Mouse (Mus musculus): ENCODE results near the gene Timd2. TPM values are rescaled to one million over a fixed set of nuclear protein-coding genes. Genes with fewer than 3 reads are reported as not detected.
"Not testable (repeated sequence)": the region's sequence is repeated elsewhere in the genome, so short reads cannot be mapped to it uniquely, and the experiment has no call there.

The Timd2 gene
- polyA plus RNA-seq, 1 experiment: not detected

DNA sequence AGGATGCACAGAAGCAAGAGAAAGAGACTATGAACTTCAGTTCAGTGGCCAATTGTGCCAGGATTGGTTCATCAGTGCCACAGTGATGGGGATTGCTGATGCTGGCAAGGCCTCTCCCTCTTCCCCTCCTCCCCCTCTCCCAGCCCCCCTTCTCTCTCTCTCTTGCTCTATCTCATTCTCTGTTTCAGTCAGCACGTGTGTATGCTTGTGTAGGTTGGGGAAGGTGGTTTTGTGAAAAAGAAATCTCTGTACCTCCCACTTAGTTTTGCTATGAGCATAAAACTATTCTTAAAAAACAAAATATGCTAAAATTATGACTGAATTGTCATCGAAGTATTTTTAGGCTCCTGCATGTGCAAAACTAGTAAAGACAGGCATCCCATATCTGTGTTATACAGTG lies 38.9 kb downstream of the Timd2 start:
- H3K27me3 ChIP-seq (ENCODE audit: control insufficient read depth): no peaks in the 10 kb centered on the region
- H3K36me3 ChIP-seq (ENCODE audit: control insufficient read depth): no peaks in the 10 kb centered on the region
- no peaks in the 10 kb centered on the region for H3K9me3 ChIP-seq (ENCODE audit: control insufficient read depth, low read length)
- no peak overlapping the region for H3K4me3 ChIP-seq (replicated peaks)
- peaks cover 7% of the 10 kb centered on the region for H3K4me1 ChIP-seq (ENCODE audit: control insufficient read depth)
- TF ChIP-seq TAL1 (IDR thresholded peaks at IDR 0.05; ENCODE audit: low read length): no peak
- TF ChIP-seq GATA1 (IDR thresholded peaks at IDR 0.05; ENCODE audit: low read length): no peak

DNA sequence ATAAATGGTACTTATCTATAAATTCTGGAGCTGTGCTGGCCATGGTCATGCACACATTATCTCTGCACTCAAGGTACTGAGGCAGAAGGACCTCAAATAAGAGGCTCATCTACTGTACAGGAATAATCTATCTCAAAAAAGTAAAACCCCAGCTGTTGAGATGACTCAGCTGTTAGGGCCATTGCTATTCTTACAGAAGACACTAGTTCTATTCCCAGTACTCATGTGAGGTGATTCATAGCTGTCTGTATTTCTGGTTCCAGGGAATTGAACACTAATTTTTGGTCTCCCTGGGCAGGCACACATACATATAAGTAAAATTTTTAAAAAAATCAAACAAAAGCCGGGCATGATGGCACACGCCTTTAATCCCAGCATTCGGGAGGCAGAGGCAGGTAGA lies 39.8 kb downstream of the Timd2 start:
- no peak overlapping the region for H3K4me3 ChIP-seq (replicated peaks)
- TF ChIP-seq GATA1 (IDR thresholded peaks at IDR 0.05; ENCODE audit: low read length) (no peak), TAL1 (IDR thresholded peaks at IDR 0.05; ENCODE audit: low read length) (no peak)
- no peaks in the 10 kb centered on the region for H3K36me3 ChIP-seq (ENCODE audit: control insufficient read depth)
- no peaks in the 10 kb centered on the region for H3K27me3 ChIP-seq (ENCODE audit: control insufficient read depth)
- no peaks in the 10 kb centered on the region for H3K9me3 ChIP-seq (ENCODE audit: control insufficient read depth, low read length)
- H3K4me1 ChIP-seq (ENCODE audit: control insufficient read depth): peaks cover 7% of the 10 kb centered on the region

DNA sequence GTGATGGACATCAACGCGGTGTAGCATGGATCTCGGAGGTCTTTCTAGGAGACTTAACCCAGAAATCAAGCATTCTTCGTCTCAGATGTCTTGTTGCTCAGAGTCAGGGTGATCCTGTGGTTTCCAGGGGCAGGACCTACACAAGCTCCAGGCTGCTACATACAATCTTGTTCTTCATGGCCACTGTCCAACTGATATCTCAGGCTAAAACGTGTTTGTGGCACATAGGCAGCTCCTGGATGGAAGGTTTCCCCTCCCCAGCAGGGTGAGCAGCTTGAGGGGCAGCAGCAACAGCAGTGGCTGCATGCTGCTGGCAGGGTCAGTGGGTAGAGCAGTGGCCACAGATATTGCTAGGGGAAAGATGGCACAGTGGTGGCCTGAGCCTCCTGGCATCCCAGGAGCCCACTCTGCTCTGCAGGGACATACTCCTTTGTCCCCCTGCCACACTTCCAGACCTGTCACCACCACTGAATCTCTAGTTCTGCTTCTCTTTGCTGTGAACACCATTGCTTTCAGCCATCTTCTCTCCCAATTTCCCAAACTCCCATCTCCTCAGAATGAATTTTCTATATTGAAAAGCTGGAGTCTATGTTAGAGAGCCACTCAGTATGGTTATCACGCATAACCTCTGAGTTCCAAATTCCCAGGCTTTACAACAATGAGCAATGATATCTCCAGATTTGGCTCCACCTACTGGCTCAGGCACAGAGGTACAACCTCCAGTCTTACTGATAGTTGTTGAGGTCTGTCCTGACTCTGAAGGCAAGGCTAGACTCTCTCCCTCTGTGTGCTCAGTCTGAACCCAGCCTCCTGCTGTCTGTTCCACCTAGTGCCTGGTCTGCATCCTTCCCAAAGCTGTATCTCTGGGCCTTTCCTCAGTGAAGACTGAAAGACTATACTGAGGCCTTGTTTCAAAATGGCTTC lies 41.0 kb downstream of the Timd2 start:
- Histone ChIP-seq H3K9me3 (ENCODE audit: control insufficient read depth, low read length) (no peaks in the 10 kb centered on the region), H3K4me3 (replicated peaks) (no peak overlapping the region), H3K27me3 (ENCODE audit: control insufficient read depth) (no peaks in the 10 kb centered on the region), H3K4me1 (ENCODE audit: control insufficient read depth) (peaks cover 7% of the 10 kb centered on the region), H3K36me3 (ENCODE audit: control insufficient read depth) (no peaks in the 10 kb centered on the region)
- TF ChIP-seq TAL1 (IDR thresholded peaks at IDR 0.05; ENCODE audit: low read length): no peak
- TF ChIP-seq GATA1 (IDR thresholded peaks at IDR 0.05; ENCODE audit: low read length): no peak

DNA sequence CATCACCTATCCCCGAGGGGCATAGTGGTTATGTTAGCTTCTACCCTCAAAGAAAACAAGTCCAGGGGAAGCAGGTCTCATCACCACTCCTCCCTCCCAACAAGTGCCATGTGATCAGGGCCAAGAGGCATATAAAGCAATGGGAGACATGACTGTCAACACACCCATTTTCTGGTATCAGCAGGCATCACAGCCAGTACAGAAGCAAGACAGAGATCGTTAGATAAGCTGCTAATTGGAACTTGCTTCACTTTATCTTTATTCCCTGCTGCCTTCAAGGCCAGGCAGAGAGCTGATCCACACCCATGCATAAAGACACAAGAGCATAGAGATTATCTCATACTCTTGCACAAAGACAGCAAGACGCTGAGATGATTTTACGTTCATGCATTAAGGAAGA lies 43.6 kb downstream of the Timd2 start:
- TF ChIP-seq GATA1 (IDR thresholded peaks at IDR 0.05; ENCODE audit: low read length) (no peak), TAL1 (IDR thresholded peaks at IDR 0.05; ENCODE audit: low read length) (no peak)
- H3K4me3 ChIP-seq (replicated peaks): no peak overlapping the region
- peaks cover 7% of the 10 kb centered on the region for H3K4me1 ChIP-seq (ENCODE audit: control insufficient read depth)
- no peaks in the 10 kb centered on the region for H3K27me3 ChIP-seq (ENCODE audit: control insufficient read depth)
- no peaks in the 10 kb centered on the region for H3K9me3 ChIP-seq (ENCODE audit: control insufficient read depth, low read length)
- no peaks in the 10 kb centered on the region for H3K36me3 ChIP-seq (ENCODE audit: control insufficient read depth)

DNA sequence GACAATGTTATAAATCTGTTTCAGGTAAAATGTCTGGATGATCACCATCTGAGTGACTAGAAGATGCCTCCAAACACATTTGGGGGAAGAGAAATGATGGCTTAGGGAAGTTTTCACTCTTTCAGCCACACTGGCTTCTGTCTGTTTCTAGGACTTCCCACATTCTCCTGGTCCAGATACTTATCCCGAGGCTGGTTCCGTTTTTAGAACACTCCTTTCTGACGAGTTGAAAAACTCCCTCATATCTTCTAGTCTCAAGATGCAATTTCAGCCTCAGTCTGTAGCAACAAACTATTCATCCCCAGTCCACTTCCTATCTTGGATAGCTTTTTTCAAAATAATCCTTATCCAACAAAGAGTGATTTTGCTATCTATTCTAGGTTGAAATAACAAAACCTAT lies 54.4 kb downstream of the Timd2 start:
- Histone ChIP-seq H3K9me3 (ENCODE audit: control insufficient read depth, low read length) (no peaks in the 10 kb centered on the region), H3K4me1 (ENCODE audit: control insufficient read depth) (no peaks in the 10 kb centered on the region), H3K36me3 (ENCODE audit: control insufficient read depth) (no peaks in the 10 kb centered on the region), H3K4me3 (replicated peaks) (no peak overlapping the region), H3K27me3 (ENCODE audit: control insufficient read depth) (no peaks in the 10 kb centered on the region)
- TF ChIP-seq TAL1 (IDR thresholded peaks at IDR 0.05; ENCODE audit: low read length) (no peak), GATA1 (IDR thresholded peaks at IDR 0.05; ENCODE audit: low read length) (no peak)

DNA sequence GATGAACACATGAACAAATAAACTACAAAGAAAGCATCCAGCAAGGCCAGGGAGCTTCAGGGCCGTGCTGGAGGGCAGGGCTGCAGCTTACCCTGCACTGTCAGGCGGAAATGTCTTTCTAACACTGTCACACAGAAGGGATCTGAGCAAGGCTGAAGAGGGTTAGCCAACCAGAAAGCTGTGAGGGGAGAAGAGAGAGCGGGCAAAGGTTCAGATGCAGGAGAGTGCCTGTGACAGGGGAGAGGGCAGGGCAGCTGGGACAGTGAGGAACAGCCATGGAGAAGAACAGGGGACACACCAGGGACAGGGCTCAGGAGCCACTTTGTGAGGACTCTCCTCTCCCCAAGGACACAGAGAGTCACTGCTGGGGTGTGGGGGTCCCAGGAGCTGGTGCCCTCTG lies 57.2 kb downstream of the Timd2 start:
- not testable (repeated sequence) for H3K27me3 ChIP-seq (ENCODE audit: control insufficient read depth); H3K4me1 ChIP-seq (ENCODE audit: control insufficient read depth); H3K9me3 ChIP-seq (ENCODE audit: control insufficient read depth, low read length); H3K36me3 ChIP-seq (ENCODE audit: control insufficient read depth); H3K4me3 ChIP-seq (replicated peaks)

DNA sequence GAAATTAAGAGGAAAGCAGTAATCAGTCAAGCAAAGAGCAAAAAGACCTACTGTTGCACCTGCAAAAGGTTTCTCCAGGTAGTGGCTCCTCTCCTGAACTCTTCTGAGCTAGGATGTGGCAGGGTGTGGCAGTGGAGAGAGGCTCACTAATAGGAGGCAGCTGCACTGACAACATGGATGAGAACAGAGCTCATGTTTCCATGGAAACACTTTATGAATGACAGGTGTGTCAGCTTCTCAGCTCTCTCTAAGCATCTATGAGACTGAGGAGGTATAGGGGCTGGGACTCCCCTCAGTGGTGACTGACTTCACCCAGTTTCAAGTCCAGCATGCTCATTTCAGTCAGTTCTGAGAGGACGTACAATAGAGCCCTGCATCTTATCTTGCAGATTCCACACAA lies 62.0 kb downstream of the Timd2 start:
- no peak for TF ChIP-seq GATA1 (IDR thresholded peaks at IDR 0.05; ENCODE audit: low read length)
- TF ChIP-seq TAL1 (IDR thresholded peaks at IDR 0.05; ENCODE audit: low read length): no peak
- Histone ChIP-seq H3K4me1 (ENCODE audit: control insufficient read depth) (no peaks in the 10 kb centered on the region), H3K9me3 (ENCODE audit: control insufficient read depth, low read length) (no peaks in the 10 kb centered on the region), H3K27me3 (ENCODE audit: control insufficient read depth) (no peaks in the 10 kb centered on the region), H3K36me3 (ENCODE audit: control insufficient read depth) (no peaks in the 10 kb centered on the region), H3K4me3 (replicated peaks) (no peak overlapping the region)

DNA sequence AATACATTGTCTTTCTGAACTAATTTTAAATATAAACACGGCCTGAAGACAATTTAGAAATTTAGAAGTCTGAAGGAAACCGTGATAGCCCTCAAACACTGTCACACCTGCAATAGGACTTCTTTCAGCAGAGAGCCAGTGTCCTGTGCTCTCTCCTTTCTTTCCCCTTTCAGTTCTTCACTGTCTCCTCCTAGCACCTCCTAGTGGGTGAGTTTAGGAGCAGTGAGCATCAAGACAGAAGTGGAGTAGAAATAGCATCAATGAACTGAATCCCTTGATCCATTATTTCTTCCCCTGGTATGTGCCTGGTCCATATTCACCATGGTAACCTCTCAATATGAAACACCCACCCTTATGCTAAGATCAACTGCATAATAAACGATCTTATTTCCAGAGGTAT lies 70.3 kb downstream of the Timd2 start:
- H3K27me3 ChIP-seq (ENCODE audit: control insufficient read depth): no peaks in the 10 kb centered on the region
- H3K9me3 ChIP-seq (ENCODE audit: control insufficient read depth, low read length): no peaks in the 10 kb centered on the region
- no peaks in the 10 kb centered on the region for H3K36me3 ChIP-seq (ENCODE audit: control insufficient read depth)
- H3K4me1 ChIP-seq (ENCODE audit: control insufficient read depth): no peaks in the 10 kb centered on the region
- TF ChIP-seq TAL1 (IDR thresholded peaks at IDR 0.05; ENCODE audit: low read length) (no peak), GATA1 (IDR thresholded peaks at IDR 0.05; ENCODE audit: low read length) (no peak)
- H3K4me3 ChIP-seq (replicated peaks): no peak overlapping the region

DNA sequence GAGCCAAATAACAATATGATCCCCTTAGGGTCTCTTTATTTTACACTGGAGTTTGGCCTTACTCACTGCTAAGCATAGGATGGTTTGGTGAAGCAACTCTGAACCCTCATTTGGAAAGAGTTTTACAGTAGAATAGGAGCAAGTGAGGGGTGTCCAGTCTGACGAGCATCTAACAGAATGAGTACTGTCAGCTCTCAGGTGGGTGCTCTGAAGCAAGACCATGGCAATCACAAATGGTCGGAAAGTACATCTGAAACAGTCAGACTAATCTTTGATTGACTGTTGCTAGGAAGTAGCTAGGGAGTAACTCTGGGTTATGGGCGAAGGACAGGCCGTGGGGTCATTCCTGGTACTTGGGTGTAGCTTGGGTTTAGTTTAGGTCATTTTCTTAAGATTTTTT lies 71.3 kb downstream of the Timd2 start:
- H3K27me3 ChIP-seq (ENCODE audit: control insufficient read depth); H3K9me3 ChIP-seq (ENCODE audit: control insufficient read depth, low read length); H3K4me3 ChIP-seq (replicated peaks); H3K4me1 ChIP-seq (ENCODE audit: control insufficient read depth); H3K36me3 ChIP-seq (ENCODE audit: control insufficient read depth): not testable (repeated sequence)

DNA sequence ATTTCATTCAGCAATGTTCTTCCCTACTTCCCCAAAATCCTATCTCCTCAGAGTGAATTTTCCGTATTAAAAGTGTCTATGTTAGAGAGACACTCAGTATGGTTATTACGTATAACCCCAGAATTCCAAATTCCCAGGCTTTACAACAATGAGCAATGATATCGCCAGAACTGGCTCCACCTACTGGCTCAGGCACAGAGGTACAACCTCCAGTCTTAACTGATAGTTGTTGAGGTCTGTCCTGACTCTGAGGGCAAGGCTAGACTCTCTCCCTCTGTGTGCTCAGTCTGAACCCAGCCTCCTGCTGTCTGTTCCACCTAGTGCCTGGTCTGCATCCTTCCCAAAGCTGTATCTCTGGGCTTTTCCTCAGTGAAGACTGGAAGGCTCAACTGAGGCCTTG lies 75.2 kb downstream of the Timd2 start:
- no peak for TF ChIP-seq GATA1 (IDR thresholded peaks at IDR 0.05; ENCODE audit: low read length)
- no peak for TF ChIP-seq TAL1 (IDR thresholded peaks at IDR 0.05; ENCODE audit: low read length)
- H3K9me3 ChIP-seq (ENCODE audit: control insufficient read depth, low read length): no peaks in the 10 kb centered on the region
- no peaks in the 10 kb centered on the region for H3K4me1 ChIP-seq (ENCODE audit: control insufficient read depth)
- H3K27me3 ChIP-seq (ENCODE audit: control insufficient read depth): no peaks in the 10 kb centered on the region
- H3K4me3 ChIP-seq (replicated peaks): no peak overlapping the region
- no peaks in the 10 kb centered on the region for H3K36me3 ChIP-seq (ENCODE audit: control insufficient read depth)

All from erythroblast, embryonic 14.5 days (primary cell).